Mouse (Mus musculus) G1E (cell line): ENCODE data around the gene Ifnlr1.

Experiments
- CTCF ChIP-seq: IDR thresholded peaks from 2 replicates; pipeline ENCODE4 v1.5.1; 2012; ENCODE audit warnings: low read depth, low read length, inconsistent platforms, mixed read lengths
- GATA1 ChIP-seq: IDR thresholded peaks from 2 replicates; pipeline ENCODE4 v1.6.1; 2012; ENCODE audit warnings: borderline replicate concordance, low read length, inconsistent platforms, mixed read lengths
- GATA2 ChIP-seq: IDR thresholded peaks from 2 replicates; pipeline ENCODE4 v1.6.1; 2012; ENCODE audit warnings: low read depth, low read length, inconsistent platforms, borderline replicate concordance
- POLR2AphosphoS5 ChIP-seq: IDR thresholded peaks from 2 replicates; pipeline ENCODE4 v1.6.1; 2012; ENCODE audit warnings: low read depth, low read length, inconsistent platforms; ENCODE audit not compliant: insufficient replicate concordance
- TAL1 ChIP-seq: conservative IDR thresholded peaks from 2 replicates; pipeline ENCODE4 v1.6.1; 2012; ENCODE audit warnings: low read depth, low read length, inconsistent platforms, mixed read lengths

DNA sequence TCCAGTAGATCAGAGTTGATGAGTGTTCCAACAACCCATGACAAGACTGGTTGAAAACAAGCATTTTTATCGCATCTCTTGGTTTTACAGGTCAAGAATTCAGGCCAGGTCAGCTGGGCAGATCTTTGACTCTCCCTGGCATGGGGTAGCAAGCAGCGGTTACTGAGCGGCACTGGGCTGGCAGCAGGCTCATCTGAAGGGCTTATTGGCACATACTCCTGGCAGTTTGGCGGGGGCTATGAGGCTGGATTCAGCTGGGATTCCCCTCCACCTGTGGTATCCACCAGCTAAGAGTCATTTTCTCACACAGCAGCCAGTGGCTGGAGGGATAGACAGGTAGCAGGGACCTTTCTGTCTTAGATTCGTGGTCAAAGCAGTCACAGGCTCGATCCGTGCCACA is 32.1 kb upstream of the Ifnlr1 start:
- no peak for TF ChIP-seq CTCF
- TF ChIP-seq GATA1, result no peak
- TF ChIP-seq POLR2AphosphoS5, result no peak
- no peak for TF ChIP-seq GATA2
- no peak for TF ChIP-seq TAL1
